Mouse (Mus musculus) heart, embryonic 10.5 days (tissue): ENCODE data around the gene Ccser1. TPM values are rescaled to one million over a fixed set of nuclear protein-coding genes. Genes with fewer than 3 reads are reported as not detected.

Experiments
- DNase-seq: peaks from one replicate; pipeline ENCODE4 v3.0.0-alpha.2; 2017; ENCODE audit warnings: low spot score
- H3K27ac ChIP-seq: fragments of 300-500 bp; sonication (generic); 2 replicates; pipeline ENCODE4 v1.5.1; 2016; ENCODE audit warnings: mild to moderate bottlenecking
- H3K27me3 ChIP-seq: fragments of 300-500 bp; sonication (generic); 2 replicates; pipeline ENCODE4 v1.6.1; 2016; ENCODE audit warnings: mild to moderate bottlenecking; ENCODE audit not compliant: poor library complexity, insufficient read depth, severe bottlenecking
- H3K36me3 ChIP-seq: fragments of 300-500 bp; sonication (generic); 2 replicates; pipeline ENCODE4 v1.6.1; 2016; ENCODE audit warnings: mild to moderate bottlenecking, moderate library complexity
- H3K4me1 ChIP-seq: fragments of 300-500 bp; sonication (generic); 2 replicates; pipeline ENCODE4 v1.6.1; 2016; ENCODE audit warnings: mild to moderate bottlenecking
- H3K4me3 ChIP-seq: fragments of 300-500 bp; sonication (generic); 2 replicates; pipeline ENCODE4 v1.5.1; 2016; ENCODE audit warnings: mild to moderate bottlenecking, moderate library complexity
- H3K9me3 ChIP-seq: fragments of 300-500 bp; sonication (generic); 2 replicates; pipeline ENCODE4 v1.6.1; 2016; ENCODE audit warnings: mild to moderate bottlenecking, moderate library complexity
- WGBS: fragments of 180-500 bp; shearing (Covaris S2); methylation state at CpG from one replicate; pipeline ENCODE4 v1.1.7; 2016; 5-methylcytosine and 5-hydroxymethylcytosine counted together
- polyA plus RNA-seq: library from polyadenylated mRNA; unstranded; fragments of >200 nt; fragmentation: Nextera tagmentation; extraction: Ambion mirVana; gene quantifications from 2 replicates; pipeline ENCODE4 v1.2.1, GENCODE M21; 2016

Ccser1 gene
- polyA plus RNA-seq, 1 experiment from 2014 or later: 2.3 TPM

DNA sequence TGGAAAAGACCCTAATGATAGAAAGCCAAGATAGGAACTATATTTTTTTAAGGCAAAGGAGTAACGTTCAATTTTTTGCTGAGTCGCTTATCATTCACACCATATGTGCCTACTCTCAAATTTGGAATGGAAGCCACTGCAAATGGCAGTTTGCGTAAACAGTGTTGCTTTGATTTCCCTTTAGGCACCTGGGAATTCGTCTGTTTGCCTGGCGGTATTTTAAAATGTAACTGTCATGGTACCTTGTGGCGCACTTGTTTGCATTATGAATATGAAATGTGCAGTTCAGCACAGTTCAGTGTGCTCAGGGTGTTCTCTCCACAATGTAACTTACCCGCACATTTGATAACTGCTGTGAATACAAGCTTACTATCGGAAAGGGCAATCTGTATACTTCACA lies 387.8 kb downstream of the Ccser1 start:
- Histone ChIP-seq H3K27me3 (no peaks in the 10 kb centered on the region), H3K36me3 (no peaks in the 10 kb centered on the region), H3K9me3 (no peaks in the 10 kb centered on the region), H3K4me3 (no peak overlapping the region), H3K27ac (no peak overlapping the region), H3K4me1 (no peaks in the 10 kb centered on the region)
- DNase-seq: no peak
- 90% methylated on average over 8 of the region's 8 CpGs for WGBS

DNA sequence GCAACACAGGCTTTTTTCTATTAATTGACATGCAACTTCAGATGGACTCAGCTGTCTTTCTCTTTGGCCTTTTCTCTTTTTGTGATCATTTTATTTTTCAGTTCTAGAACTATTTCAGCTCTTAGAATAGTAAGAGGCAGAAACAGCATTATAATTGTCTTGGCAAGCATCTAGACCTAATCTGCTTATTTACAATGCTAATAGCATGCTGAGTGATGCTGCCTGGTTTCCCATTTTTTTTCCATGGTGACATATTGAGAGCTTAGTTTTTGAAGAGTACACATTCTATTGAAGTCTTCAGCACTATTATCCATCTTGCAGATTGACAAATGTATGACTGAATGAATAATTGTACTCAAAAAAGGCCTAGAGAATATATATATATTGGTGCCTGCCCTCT lies 401.6 kb downstream of the Ccser1 start:
- no peak overlapping the region for H3K27ac ChIP-seq
- no peaks in the 10 kb centered on the region for H3K27me3 ChIP-seq
- H3K9me3 ChIP-seq: no peaks in the 10 kb centered on the region
- H3K4me1 ChIP-seq: no peaks in the 10 kb centered on the region
- H3K36me3 ChIP-seq: no peaks in the 10 kb centered on the region
- no peak for DNase-seq
- no peak overlapping the region for H3K4me3 ChIP-seq

DNA sequence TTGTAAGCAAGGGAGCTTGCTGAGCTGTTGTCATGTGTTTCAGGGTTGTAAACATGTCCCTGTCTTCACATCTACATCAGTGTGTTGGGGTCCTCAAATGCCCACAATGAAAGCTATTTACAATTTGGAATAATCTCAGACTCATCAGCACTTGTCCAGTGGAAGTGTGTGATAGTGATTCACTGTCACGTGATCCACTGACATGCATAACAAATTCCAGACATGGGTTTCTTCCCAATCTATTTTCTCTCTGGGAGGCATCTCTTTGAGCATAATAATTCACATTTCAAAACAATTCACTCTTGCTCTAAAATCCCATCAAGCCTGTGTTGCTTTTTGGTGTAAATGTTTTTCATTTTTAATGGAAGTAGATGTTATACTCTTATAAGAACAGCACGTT lies 408.9 kb downstream of the Ccser1 start:
- DNase-seq: no peak
- 70% methylated on average over 2 of the region's 2 CpGs for WGBS
- no peaks in the 10 kb centered on the region for H3K27me3 ChIP-seq
- H3K4me3 ChIP-seq: no peak overlapping the region
- no peaks in the 10 kb centered on the region for H3K36me3 ChIP-seq
- no peak overlapping the region for H3K27ac ChIP-seq
- no peaks in the 10 kb centered on the region for H3K4me1 ChIP-seq
- H3K9me3 ChIP-seq: no peaks in the 10 kb centered on the region

DNA sequence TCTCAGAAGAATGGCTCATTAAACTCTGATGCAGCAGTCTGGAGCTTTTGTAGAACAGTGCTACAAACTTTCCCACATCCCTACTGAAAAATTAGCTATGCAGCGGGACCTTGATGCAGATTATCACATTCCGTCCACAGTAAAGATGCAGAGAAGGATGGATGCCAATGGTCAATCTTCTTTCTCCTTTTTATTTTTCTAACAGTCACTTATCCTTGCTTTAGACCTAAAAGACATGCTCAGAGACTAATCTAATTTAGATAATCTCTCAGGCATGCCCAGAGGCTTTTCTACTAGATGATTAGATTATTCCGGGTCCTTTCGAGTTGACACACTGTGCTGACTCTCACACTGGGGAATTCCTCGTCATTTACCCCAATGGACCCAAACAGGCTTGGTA lies 421.8 kb downstream of the Ccser1 start:
- H3K4me1 ChIP-seq: no peaks in the 10 kb centered on the region
- no peak overlapping the region for H3K4me3 ChIP-seq
- no peaks in the 10 kb centered on the region for H3K9me3 ChIP-seq
- no peaks in the 10 kb centered on the region for H3K27me3 ChIP-seq
- no peaks in the 10 kb centered on the region for H3K36me3 ChIP-seq
- WGBS: 80% methylated on average over 5 of the region's 5 CpGs
- DNase-seq: no peak
- no peak overlapping the region for H3K27ac ChIP-seq

DNA sequence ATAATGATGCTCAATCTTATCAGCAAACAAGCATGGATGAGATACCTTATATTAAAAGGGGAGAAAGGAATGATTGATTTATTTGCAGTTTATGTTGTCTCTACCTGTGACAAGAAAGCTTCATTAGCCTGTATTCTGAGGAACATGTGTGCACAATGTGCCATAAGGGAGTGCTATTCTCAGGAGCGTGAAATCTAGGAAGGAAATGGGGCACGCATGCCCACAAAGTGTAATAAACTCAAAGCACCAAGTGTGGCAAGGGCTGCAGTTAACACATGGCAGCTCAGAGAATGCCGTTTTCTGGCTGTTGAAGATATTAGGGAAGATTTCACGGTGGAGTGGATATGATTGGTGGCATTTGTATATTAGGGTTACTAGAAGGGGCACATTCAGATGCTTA lies 434.8 kb downstream of the Ccser1 start:
- no peak for DNase-seq
- WGBS: 90% methylated on average over 4 of the region's 4 CpGs
- Histone ChIP-seq H3K4me3 (no peak overlapping the region), H3K27ac (no peak overlapping the region), H3K27me3 (no peaks in the 10 kb centered on the region), H3K9me3 (no peaks in the 10 kb centered on the region), H3K4me1 (no peaks in the 10 kb centered on the region), H3K36me3 (no peaks in the 10 kb centered on the region)

DNA sequence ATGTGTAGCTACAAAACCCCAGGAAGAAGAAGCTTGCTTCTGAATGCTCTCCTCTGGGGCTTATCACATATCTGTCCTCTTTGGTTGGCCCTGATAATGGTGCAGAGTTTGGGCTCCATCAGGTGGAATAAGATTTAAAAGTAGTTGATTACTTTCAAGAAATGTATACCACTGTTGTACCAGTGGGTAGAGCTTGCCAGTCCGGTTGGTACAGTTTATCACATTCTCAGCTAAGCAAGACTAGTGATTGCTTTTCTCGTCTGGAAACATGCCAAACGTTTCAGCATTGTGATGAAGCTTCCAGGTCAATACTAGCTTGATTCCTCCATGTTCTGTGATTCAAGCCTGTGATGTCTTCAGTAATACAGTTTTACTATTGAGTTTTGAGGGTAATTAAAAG lies 441.6 kb downstream of the Ccser1 start:
- no peak for DNase-seq
- Histone ChIP-seq H3K4me3 (no peak overlapping the region), H3K27me3 (no peaks in the 10 kb centered on the region), H3K27ac (no peak overlapping the region), H3K36me3 (no peaks in the 10 kb centered on the region), H3K9me3 (no peaks in the 10 kb centered on the region), H3K4me1 (no peaks in the 10 kb centered on the region)
- WGBS: 78% methylated on average over 3 of the region's 3 CpGs

DNA sequence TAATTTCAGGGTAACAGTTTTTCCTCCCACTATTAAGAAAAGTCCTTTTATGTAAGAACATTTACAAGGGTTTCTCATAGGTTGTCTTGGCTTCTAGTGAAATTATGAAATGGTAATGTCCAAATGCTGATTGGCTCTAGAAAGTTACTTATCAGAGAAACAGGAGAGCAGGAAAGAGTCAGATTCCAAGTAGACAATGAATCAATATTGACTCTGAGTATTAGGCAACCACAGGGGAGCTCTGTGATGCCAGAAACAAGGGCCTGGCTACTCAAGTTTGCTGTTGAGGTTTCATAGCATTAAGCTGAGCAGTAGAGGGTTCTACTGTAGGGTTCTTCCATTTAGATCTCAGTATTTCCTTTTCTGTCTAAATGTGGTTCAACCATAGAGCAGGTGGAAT lies 481.3 kb downstream of the Ccser1 start:
- Histone ChIP-seq H3K27ac (no peak overlapping the region), H3K9me3 (no peaks in the 10 kb centered on the region), H3K4me3 (no peak overlapping the region), H3K27me3 (no peaks in the 10 kb centered on the region), H3K36me3 (no peaks in the 10 kb centered on the region), H3K4me1 (no peaks in the 10 kb centered on the region)
- no peak for DNase-seq

DNA sequence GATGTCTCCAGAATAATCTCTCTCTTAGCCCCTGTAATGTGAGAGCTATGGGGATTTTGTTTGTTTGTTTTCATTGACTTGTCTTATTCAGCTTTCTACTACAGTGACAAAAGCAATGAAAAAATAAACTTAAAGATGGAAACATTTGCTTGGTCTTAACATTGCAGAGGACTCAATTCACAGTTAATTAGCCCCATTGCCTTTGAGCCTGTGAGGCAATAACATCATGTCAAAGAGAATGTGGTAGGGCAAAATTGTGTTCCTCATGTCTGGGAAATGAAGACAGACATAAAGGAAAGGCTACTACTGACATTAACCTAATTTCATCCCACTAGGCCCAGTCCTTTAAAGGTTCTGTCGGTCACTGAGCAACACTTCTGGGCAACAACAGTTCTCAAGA lies 484.4 kb downstream of the Ccser1 start:
- Histone ChIP-seq H3K36me3 (no peaks in the 10 kb centered on the region), H3K27me3 (no peaks in the 10 kb centered on the region), H3K27ac (no peak overlapping the region), H3K4me1 (no peaks in the 10 kb centered on the region), H3K9me3 (no peaks in the 10 kb centered on the region), H3K4me3 (no peak overlapping the region)
- no peak for DNase-seq
- WGBS: 72% methylated on average over 1 of the region's 1 CpGs

DNA sequence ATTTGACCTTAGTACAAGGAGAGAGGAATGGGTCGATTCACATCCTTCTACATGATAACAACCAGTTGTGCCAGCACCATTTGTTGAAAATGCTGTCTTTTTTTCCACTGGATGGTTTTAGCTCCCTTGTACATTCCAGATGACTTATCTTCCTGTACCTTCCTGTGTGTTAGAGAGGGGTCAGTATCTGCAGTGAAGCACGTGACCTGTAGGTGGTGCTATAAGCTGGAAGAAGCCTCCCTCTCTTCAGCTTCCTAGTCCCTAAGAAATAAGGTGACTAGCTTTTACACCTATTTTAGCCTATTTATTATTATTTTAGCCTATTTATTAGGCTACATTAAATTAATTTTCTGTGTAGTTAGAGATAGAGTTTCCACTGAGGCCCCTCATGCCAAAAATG lies 506.9 kb downstream of the Ccser1 start:
- 20% methylated on average over 2 of the region's 2 CpGs for WGBS
- Histone ChIP-seq H3K4me3 (no peak overlapping the region), H3K36me3 (no peaks in the 10 kb centered on the region), H3K27me3 (no peaks in the 10 kb centered on the region), H3K9me3 (no peaks in the 10 kb centered on the region), H3K27ac (no peak overlapping the region), H3K4me1 (no peaks in the 10 kb centered on the region)
- DNase-seq: no peak

DNA sequence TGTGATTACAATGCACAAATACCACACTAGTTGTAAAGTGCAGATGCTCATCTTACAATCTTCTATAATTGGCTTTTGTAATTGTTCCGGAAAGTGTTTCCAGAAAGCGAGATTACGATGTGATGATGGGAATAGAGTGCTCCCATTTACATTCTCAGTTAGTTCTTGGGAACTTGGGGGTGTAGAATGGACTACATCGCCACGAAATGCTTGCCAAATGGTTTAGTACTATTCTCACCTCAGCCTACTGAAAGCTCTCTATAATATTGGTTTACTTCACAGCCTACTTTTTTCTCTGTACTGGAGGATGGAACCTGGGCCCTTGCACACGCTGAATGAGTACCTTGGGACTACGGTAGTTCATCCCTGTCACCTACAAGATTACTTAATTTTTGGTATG lies 522.9 kb downstream of the Ccser1 start:
- no peaks in the 10 kb centered on the region for H3K9me3 ChIP-seq
- DNase-seq: no peak
- no peaks in the 10 kb centered on the region for H3K4me1 ChIP-seq
- H3K27me3 ChIP-seq: no peaks in the 10 kb centered on the region
- H3K4me3 ChIP-seq: no peak overlapping the region
- WGBS: 83% methylated on average over 7 of the region's 7 CpGs
- no peak overlapping the region for H3K27ac ChIP-seq
- H3K36me3 ChIP-seq: no peaks in the 10 kb centered on the region

DNA sequence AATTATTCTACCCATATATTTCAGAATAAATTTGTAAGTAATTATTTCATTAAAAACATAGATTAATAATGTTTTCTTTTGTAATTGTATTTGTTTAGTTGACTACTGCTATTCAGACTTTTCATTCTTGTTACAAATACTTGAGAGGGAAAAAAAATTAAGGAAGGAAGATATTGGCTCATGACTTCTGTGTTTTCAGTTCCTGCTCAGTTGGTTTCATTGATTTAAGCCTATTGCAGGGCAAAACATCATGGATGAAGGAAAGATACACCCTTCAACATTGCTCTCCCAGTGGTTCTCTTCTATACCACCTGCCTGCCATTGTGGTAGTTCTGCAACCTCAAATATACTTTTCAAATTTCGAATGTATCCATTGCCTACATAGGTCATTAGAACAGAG lies 541.1 kb downstream of the Ccser1 start:
- 64% methylated on average over 1 of the region's 1 CpGs for WGBS
- H3K4me1 ChIP-seq: no peaks in the 10 kb centered on the region
- H3K27ac ChIP-seq: no peak overlapping the region

DNA sequence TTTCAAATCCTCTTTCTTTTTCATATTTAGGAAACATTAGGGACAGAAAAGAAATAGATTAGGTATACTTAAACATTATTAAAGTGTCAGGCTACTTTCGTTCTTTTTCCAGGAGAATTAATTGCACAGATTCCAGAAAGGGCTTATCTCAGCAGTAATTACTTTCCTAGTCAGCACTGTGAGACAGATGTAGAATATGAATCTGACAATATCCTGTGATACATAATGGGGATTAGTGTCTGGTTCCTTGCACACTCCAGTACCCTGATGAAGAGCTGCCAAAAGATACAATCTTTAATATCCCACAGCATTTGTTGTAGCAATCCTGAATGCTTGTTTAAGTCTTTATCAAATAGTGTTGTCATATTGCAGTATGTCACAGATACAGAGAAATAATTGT lies 548.9 kb downstream of the Ccser1 start:
- WGBS: 64% methylated on average over 1 of the region's 1 CpGs
- Histone ChIP-seq H3K4me1 (no peaks in the 10 kb centered on the region), H3K9me3 (no peaks in the 10 kb centered on the region), H3K4me3 (no peak overlapping the region), H3K36me3 (no peaks in the 10 kb centered on the region), H3K27ac (no peak overlapping the region), H3K27me3 (no peaks in the 10 kb centered on the region)
- no peak for DNase-seq

More for the DNA sequence above, 541.1 kb downstream of the Ccser1 start:
- Histone ChIP-seq H3K27me3 (no peaks in the 10 kb centered on the region), H3K4me3 (no peak overlapping the region), H3K9me3 (no peaks in the 10 kb centered on the region), H3K36me3 (no peaks in the 10 kb centered on the region)
- no peak for DNase-seq

DNA sequence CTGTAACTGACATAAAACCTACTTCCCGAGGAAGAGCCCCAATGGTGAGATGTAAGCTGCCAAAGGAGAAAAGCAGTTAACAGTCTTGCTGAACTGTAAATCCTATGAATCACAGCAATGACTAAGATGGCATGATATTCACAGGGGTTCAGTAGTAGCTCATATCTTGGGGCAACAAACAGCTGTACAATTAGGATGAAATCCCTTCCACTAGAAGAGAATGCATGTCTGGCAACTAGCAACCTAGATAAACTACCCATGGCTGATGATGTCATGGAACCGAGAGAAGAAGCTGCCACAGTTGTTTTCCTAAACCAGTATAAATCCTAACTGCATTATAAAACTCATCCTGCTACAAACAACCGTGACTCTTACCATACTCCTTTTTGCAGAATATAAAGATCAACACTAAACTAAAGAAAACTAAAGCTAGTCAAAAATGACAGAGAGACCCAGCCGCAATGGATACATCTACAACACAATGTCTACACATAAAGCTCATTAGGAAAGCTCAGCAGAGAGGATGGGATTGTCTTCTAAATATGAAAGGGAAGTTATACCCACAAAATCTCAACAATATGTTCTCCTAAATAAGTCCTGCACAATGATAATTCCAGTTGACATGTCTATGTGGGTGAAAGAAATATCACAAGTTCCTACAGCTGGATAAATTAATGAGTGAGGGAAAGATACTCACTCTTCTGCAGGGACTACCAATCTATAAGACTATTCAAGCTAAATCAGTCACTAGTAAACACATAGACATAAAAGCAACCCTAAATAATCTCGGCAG lies 550.2 kb downstream of the Ccser1 start:
- no peak overlapping the region for H3K4me3 ChIP-seq
- no peaks in the 10 kb centered on the region for H3K4me1 ChIP-seq
- no peaks in the 10 kb centered on the region for H3K9me3 ChIP-seq
- no peak overlapping the region for H3K27ac ChIP-seq
- H3K36me3 ChIP-seq: no peaks in the 10 kb centered on the region
- WGBS: 64% methylated on average over 5 of the region's 5 CpGs
- no peak for DNase-seq
- H3K27me3 ChIP-seq: no peaks in the 10 kb centered on the region

DNA sequence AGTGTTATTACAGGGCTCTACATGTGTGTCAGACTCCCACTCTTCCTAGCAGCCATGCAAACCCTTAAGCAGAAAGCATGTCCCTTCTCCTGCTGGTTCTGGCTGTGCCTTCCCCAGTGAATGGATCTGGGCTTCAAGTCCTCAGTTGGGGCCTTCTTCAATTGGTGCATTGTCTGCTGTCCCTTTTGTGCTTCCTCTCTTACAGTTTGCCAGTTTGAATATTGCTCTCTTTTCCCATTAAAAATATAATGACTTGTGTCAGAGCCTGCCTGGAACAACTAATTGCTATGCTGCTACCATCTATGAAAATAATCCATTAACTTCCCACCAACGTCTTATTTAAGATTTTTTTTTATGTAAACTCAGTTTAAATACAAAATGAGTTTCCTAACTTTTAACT lies 566.2 kb downstream of the Ccser1 start:
- Histone ChIP-seq H3K4me3 (no peak overlapping the region), H3K27me3 (no peaks in the 10 kb centered on the region), H3K9me3 (no peaks in the 10 kb centered on the region), H3K4me1 (no peaks in the 10 kb centered on the region), H3K27ac (no peak overlapping the region), H3K36me3 (no peaks in the 10 kb centered on the region)
- 93% methylated on average over 1 of the region's 1 CpGs for WGBS
- no peak for DNase-seq
